15 mouse cellular contexts compared by ENCODE assay signal in genomic region chr10:40887316-40887715, GRCm38 (mm10). TPM values are rescaled to one million over a fixed set of nuclear protein-coding genes. Genes with fewer than 3 reads are reported as not detected.
"Had no signal": no experiment of that assay in that cellular context is flagged by ENCODE, and none has a peak within 500 bp of the region (broad histone marks: within the 10 kb centered on the region; RNA-seq: fewer than 3 reads in every experiment).

No protein-coding gene starts in this region.

- H3K9ac ChIP-seq: limb, embryonic 15.5 days; liver, embryonic 12.5 days; lung, embryonic 14.5 days; neural tube, embryonic 15.5 days had no signal

- H3K36me3 ChIP-seq: limb, embryonic 15.5 days; liver, embryonic 12.5 days; neural tube, embryonic 15.5 days had no signal

- H3K4me2 ChIP-seq: limb, embryonic 15.5 days; liver, embryonic 12.5 days; lung, embryonic 14.5 days; neural tube, embryonic 15.5 days had no signal

- H3K27ac ChIP-seq: limb, embryonic 15.5 days; liver, embryonic 12.5 days; neural tube, embryonic 15.5 days had no signal

- H3K4me1 ChIP-seq: limb, embryonic 15.5 days had no signal

- ATAC-seq: intestine, postnatal 0 days; liver, embryonic 12.5 days had no signal

- DNase-seq: kidney, adult 8-10 months; kidney, postnatal 25 days; layer of hippocampus, adult 9-11 months; lung, embryonic 14.5 days; lung, postnatal 10 days; lung, postnatal 4 days; right cerebral cortex, adult 18-20 months; right cerebral cortex, postnatal 25 days; thymus, postnatal 36 days had no signal

- H3K4me3 ChIP-seq: limb, embryonic 15.5 days; liver, embryonic 12.5 days; myocyte; neural tube, embryonic 15.5 days had no signal

- H3K27me3 ChIP-seq: limb, embryonic 15.5 days; neural tube, embryonic 15.5 days had no signal

- H3K9me3 ChIP-seq: limb, embryonic 15.5 days; liver, embryonic 12.5 days; neural tube, embryonic 15.5 days had no signal

RNA-seq across cellular contexts. Expression of gene Wasf1, which starts 4.0 kb away (rescaled TPM):
- total RNA-seq: megakaryocyte, adult 5-6 weeks had no signal
